Mouse (Mus musculus) thymus, adult 2 months (tissue): Measurements from ENCODE around the gene Fam133b. TPM values are rescaled to one million over a fixed set of nuclear protein-coding genes. Genes with fewer than 3 reads are reported as not detected.
"Not testable (repeated sequence)": the region's sequence is repeated elsewhere in the genome, so short reads cannot be mapped to it uniquely, and the experiment has no call there.

Experiments
- DNase-seq: peaks from one replicate; pipeline ENCODE4 v3.0.0; 2021
- H3K27ac ChIP-seq: fragments of 200-500 bp; 2 replicates; pipeline ENCODE4 v1.5.1; 2012; ENCODE audit warnings: low read length, control low read depth; ENCODE audit not compliant: control insufficient read depth, insufficient read depth
- H3K27me3 ChIP-seq: fragments of 200-500 bp; 2 replicates; pipeline ENCODE4 v1.6.1; 2012; ENCODE audit warnings: mild to moderate bottlenecking, low read length, moderate library complexity, mixed read lengths; ENCODE audit not compliant: control insufficient read depth, insufficient read depth
- H3K36me3 ChIP-seq: fragments of 200-500 bp; 2 replicates; pipeline ENCODE4 v1.6.1; 2012; ENCODE audit warnings: mild to moderate bottlenecking, low read length, moderate library complexity; ENCODE audit not compliant: control insufficient read depth, insufficient read depth
- H3K4me1 ChIP-seq: fragments of 200-500 bp; replicated peaks from 2 replicates; pipeline ENCODE4 v1.6.1; 2012; ENCODE audit warnings: low read length; ENCODE audit not compliant: control insufficient read depth, insufficient read depth
- H3K4me3 ChIP-seq: fragments of 200-500 bp; 2 replicates; pipeline ENCODE4 v1.5.1; 2012; ENCODE audit warnings: mild to moderate bottlenecking, low read length, control low read depth, moderate library complexity; ENCODE audit not compliant: control insufficient read depth, insufficient read depth
- CTCF ChIP-seq: fragments of 200-500 bp; IDR thresholded peaks from 2 replicates; pipeline ENCODE4 v1.5.1; 2012; ENCODE audit warnings: mild to moderate bottlenecking, control low read depth, low read length, moderate library complexity, borderline replicate concordance; ENCODE audit not compliant: control insufficient read depth, poor library complexity, insufficient read depth; ENCODE audit errors: extremely low read depth
- POLR2A ChIP-seq: fragments of 200-500 bp; IDR thresholded peaks from 2 replicates; pipeline ENCODE4 v1.6.1; 2012; ENCODE audit warnings: mild to moderate bottlenecking, low read length, control low read depth, moderate library complexity; ENCODE audit not compliant: control insufficient read depth, poor library complexity, insufficient read depth; ENCODE audit errors: extremely low read depth
- WGBS: fragments of 180-500 bp; shearing (Covaris S2); methylation state at CpG from one replicate; pipeline ENCODE4 v1.1.7; 2018; 5-methylcytosine and 5-hydroxymethylcytosine counted together
- polyA plus RNA-seq: library from polyadenylated mRNA; depleted of rRNA; stranded (reverse); fragments of >200 nt; gene quantifications from 2 replicates; pipeline ENCODE4 v1.2.3, GENCODE M21; 2012

The Fam133b gene
- polyA plus RNA-seq, 1 experiment: 13.7 TPM

- H3K27ac ChIP-seq: no peak overlapping the region
- peaks cover 14% of the 10 kb centered on the region; the same call in 1 of the 2 replicates for H3K36me3 ChIP-seq
- no peak for TF ChIP-seq POLR2A
- no peak for TF ChIP-seq CTCF
- H3K27me3 ChIP-seq: no peaks in the 10 kb centered on the region
- 93% methylated on average over 18 of the region's 18 CpGs for WGBS
- DNase-seq: no peak
- no peaks in the 10 kb centered on the region for H3K4me1 ChIP-seq
- H3K4me3 ChIP-seq: no peak overlapping the region
Observed at GRCm38 (mm10) chr5:3520493-3521359, 22.9 kb upstream of the Fam133b start.

DNA sequence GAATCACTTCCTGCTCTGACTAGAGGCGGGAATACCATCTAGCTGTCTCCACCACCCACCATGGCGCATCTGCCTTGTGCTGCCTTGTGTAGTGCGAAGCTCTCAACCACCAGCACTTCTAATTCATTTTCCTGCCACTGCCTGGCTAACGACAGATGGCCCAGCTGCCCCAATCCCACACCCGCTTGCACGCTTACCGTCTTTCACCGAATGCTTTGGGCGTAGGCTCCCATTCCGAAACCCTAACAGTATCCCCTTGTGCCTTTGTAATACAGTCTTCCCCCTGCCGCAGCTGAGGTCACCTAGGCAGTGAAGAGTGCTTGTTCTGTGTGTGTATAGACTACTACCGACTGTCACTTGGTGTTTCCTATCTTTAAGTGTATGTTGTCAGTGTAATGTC lies 21.9 kb upstream of the Fam133b start:
- no peaks in the 10 kb centered on the region for H3K4me1 ChIP-seq
- no peaks in the 10 kb centered on the region for H3K27me3 ChIP-seq
- no peak overlapping the region for H3K4me3 ChIP-seq
- H3K36me3 ChIP-seq: peaks cover 14% of the 10 kb centered on the region; the same call in 1 of the 2 replicates
- TF ChIP-seq CTCF (no peak), POLR2A (no peak)
- H3K27ac ChIP-seq: no peak overlapping the region
- DNase-seq: no peak
- 96% methylated on average over 12 of the region's 12 CpGs for WGBS

DNA sequence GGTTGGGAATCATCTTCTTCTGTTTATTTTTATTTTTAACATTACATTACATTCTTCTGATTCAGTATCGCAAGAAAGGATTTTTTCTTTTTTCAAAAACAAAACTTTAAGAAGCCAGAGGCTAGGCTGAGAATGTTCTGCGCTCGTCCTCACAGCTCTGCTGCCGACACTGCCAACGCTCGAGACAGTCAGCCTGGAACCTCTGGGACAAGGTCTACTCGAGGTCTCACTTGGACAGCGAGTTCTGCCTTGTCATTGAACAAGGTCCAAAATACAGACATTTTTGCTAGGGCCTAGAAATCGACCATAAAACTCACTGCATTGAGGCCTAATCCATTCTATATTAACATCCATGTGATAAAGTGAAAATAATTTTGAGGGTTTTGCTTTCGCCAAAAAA lies 20.8 kb upstream of the Fam133b start:
- TF ChIP-seq POLR2A: no peak
- no peak for TF ChIP-seq CTCF
- H3K27me3 ChIP-seq: no peaks in the 10 kb centered on the region
- H3K27ac ChIP-seq: no peak overlapping the region
- DNase-seq: no peak
- no peak overlapping the region for H3K4me3 ChIP-seq
- 94% methylated on average over 10 of the region's 10 CpGs for WGBS
- H3K4me1 ChIP-seq: no peaks in the 10 kb centered on the region
- peaks cover 14% of the 10 kb centered on the region; the same call in 1 of the 2 replicates for H3K36me3 ChIP-seq

GRCm38 (mm10) chr5:3527041-3527691 lies 16.5 kb upstream of the Fam133b start:
- TF ChIP-seq CTCF (no peak), POLR2A (no peak)
- Histone ChIP-seq H3K27me3 (no peaks in the 10 kb centered on the region), H3K4me3 (no peak overlapping the region), H3K27ac (no peak overlapping the region), H3K36me3 (no peaks in the 10 kb centered on the region; the same call in 1 of the 2 replicates), H3K4me1 (no peaks in the 10 kb centered on the region)
- WGBS: 86% methylated on average over 5 of the region's 5 CpGs
- DNase-seq: no peak

- 96% methylated on average over 10 of the region's 10 CpGs for WGBS
- H3K27me3 ChIP-seq: no peaks in the 10 kb centered on the region
- H3K27ac ChIP-seq: no peak overlapping the region
- no peak for DNase-seq
- H3K36me3 ChIP-seq: no peaks in the 10 kb centered on the region
- H3K4me3 ChIP-seq: no peak overlapping the region
- TF ChIP-seq CTCF (no peak), POLR2A (no peak)
- no peaks in the 10 kb centered on the region for H3K4me1 ChIP-seq
Observed at GRCm38 (mm10) chr5:3529585-3530189, 13.9 kb upstream of the Fam133b start.

GRCm38 (mm10) chr5:3532048-3532447 lies 11.6 kb upstream of the Fam133b start:
- not testable (repeated sequence) for H3K27me3 ChIP-seq, DNase-seq, H3K27ac ChIP-seq

More at GRCm38 (mm10) chr5:3532048-3532447, 11.6 kb upstream of the Fam133b start:
- not testable (repeated sequence) for H3K4me1 ChIP-seq, H3K36me3 ChIP-seq, H3K4me3 ChIP-seq
